Mouse (Mus musculus) liver, postnatal 0 days (tissue): ENCODE measurements at regions not wholly inside any gene's neighbourhood (a gene's known extent, or its start where the extent isn't known, plus 50 kb on each side); places are given as distances from the start of the nearest gene placed in this dataset.
A peak's percentile ranks its signal among the peaks of the same experiment; 100 is the strongest.

Source experiments
- ATAC-seq: fragments of 200-750 bp; cut with Nextera tagmentation; 2 replicates; pipeline ENCODE4 v1.8.0; 2017; ENCODE audit warnings: mild to moderate bottlenecking, moderate library complexity
- DNase-seq: peaks from one replicate; pipeline ENCODE4 v3.0.0-alpha.2; 2016
- H3K27ac ChIP-seq: fragments of 300-500 bp; sonication (generic); 2 replicates; pipeline ENCODE4 v1.5.1; 2014; ENCODE audit warnings: antibody characterized with exemption, moderate library complexity, mild to moderate bottlenecking, low read depth
- H3K27me3 ChIP-seq: fragments of 300-500 bp; sonication (generic); 2 replicates; pipeline ENCODE4 v1.6.1; 2014; ENCODE audit warnings: low read length, control low read depth, mixed read lengths; ENCODE audit not compliant: insufficient read depth
- H3K36me3 ChIP-seq: fragments of 300-500 bp; sonication (generic); replicated peaks from 2 replicates; pipeline ENCODE4 v1.6.1; 2014; ENCODE audit warnings: mild to moderate bottlenecking, control low read depth, low read length, moderate library complexity, mixed read lengths; ENCODE audit not compliant: insufficient read depth
- H3K4me1 ChIP-seq: fragments of 300-500 bp; sonication (generic); 2 replicates; pipeline ENCODE4 v1.6.1; 2014; ENCODE audit warnings: antibody characterized with exemption, mild to moderate bottlenecking, control low read depth; ENCODE audit not compliant: insufficient read depth
- H3K4me2 ChIP-seq: fragments of 300-500 bp; sonication (generic); 2 replicates; pipeline ENCODE4 v1.6.1; 2014; ENCODE audit warnings: low read depth, mild to moderate bottlenecking, low read length, moderate library complexity, mixed read lengths
- H3K4me3 ChIP-seq: fragments of 300-500 bp; sonication (generic); 2 replicates; pipeline ENCODE4 v1.5.1; 2014; ENCODE audit warnings: low read depth, low read length
- H3K9ac ChIP-seq: fragments of 300-500 bp; sonication (generic); replicated peaks from 2 replicates; pipeline ENCODE4 v1.6.1; 2014; ENCODE audit warnings: mild to moderate bottlenecking, moderate library complexity
- H3K9me3 ChIP-seq: fragments of 300-500 bp; sonication (generic); 2 replicates; pipeline ENCODE4 v1.6.1; 2016; ENCODE audit warnings: mild to moderate bottlenecking, control low read depth, low read length, mixed read lengths
- CTCF ChIP-seq: sonication (generic); IDR thresholded peaks from 2 replicates; pipeline ENCODE4 v1.5.1; 2016; ENCODE audit warnings: antibody characterized with exemption, low read depth
- EP300 ChIP-seq: IDR thresholded peaks from 2 replicates; pipeline ENCODE4 v1.6.1; 2016; ENCODE audit warnings: antibody characterized with exemption, low read depth, mild to moderate bottlenecking
- WGBS: fragments of 180-500 bp; shearing (Covaris S2); extraction: QIAGEN DNeasy Blood & Tissue Kit; methylation state at CpG from one replicate; pipeline ENCODE4 v1.1.7; 2014; ENCODE audit not compliant: insufficient replicate concordance; 5-methylcytosine and 5-hydroxymethylcytosine counted together

DNA sequence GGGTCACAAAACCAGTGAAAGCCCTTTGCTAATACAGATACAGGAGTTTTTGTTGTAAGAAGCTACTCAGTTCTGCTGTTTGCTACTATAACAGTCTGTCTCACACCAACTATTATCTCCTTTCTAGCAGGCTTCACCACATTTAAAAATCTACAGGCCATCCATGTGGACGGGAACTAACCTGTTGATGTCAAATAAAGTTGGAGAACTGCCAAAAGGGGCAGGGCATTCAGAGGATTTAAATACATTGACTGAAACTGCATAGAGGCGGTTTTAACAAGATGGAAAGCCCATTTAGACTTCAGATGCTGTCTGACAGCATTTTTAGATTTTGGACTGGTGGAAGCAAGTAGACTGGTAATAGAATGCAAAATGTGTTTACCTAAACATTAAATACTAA lies 266.0 kb downstream of the Usp25 start:
- no peak for TF ChIP-seq EP300
- no peak for TF ChIP-seq CTCF
- no peak overlapping the region for H3K4me3 ChIP-seq
- ATAC-seq (no peak), DNase-seq (no peak)
- no peaks in the 10 kb centered on the region for H3K36me3 ChIP-seq
- no peak overlapping the region for H3K4me2 ChIP-seq
- 67% methylated on average over 2 of the region's 2 CpGs for WGBS
- no peak overlapping the region for H3K9ac ChIP-seq
- no peaks in the 10 kb centered on the region for H3K27me3 ChIP-seq
- no peaks in the 10 kb centered on the region for H3K9me3 ChIP-seq
- no peak overlapping the region for H3K27ac ChIP-seq
- no peaks in the 10 kb centered on the region for H3K4me1 ChIP-seq

DNA sequence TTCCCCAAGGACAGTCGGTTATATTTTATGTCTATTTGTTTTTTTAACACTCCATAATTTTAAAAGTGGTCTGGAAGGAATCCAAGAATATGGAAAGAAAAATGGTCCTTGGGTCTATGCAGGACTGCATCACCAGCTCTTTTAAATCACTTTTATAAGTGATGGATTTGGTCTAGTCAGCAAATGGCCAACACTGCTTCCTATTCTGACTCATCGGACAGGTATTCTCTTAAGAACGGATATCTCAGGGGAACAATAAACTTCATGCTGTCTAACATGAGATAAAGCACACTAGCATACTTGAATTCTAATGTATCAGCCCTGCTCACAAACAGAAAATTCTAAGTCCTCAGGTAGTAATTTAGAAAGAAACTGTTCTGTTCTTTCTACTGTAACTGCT lies 259.8 kb downstream of the Usp25 start:
- H3K4me2 ChIP-seq, result no peak overlapping the region
- no peaks in the 10 kb centered on the region for H3K4me1 ChIP-seq
- H3K27ac ChIP-seq, result no peak overlapping the region
- H3K4me3 ChIP-seq, result no peak overlapping the region
- 75% methylated on average over 3 of the region's 3 CpGs for WGBS
- no peak for TF ChIP-seq CTCF
- TF ChIP-seq EP300, result no peak
- DNase-seq (no peak), ATAC-seq (no peak)
- no peak overlapping the region for H3K9ac ChIP-seq
- H3K9me3 ChIP-seq, result no peaks in the 10 kb centered on the region
- H3K27me3 ChIP-seq, result no peaks in the 10 kb centered on the region
- H3K36me3 ChIP-seq, result no peaks in the 10 kb centered on the region

DNA sequence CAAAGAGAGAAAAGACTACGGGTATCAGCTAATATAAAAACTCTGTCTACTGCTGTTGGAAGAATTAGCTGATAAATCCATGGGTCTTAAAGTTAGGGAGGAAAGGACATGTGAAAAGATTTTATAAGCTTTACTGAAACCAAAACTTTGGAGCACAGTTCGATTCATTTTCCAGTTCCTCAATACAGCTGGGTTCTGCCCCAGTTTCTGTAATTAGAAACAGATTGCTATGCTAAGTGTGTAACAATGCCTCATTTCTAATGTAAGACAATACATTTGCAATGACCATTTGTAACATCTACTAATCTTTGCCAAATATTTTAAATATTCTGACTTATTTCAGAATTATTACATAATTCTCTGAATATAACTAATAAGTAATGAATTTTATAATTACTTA lies 255.4 kb downstream of the Usp25 start:
- Histone ChIP-seq H3K27me3 (no peaks in the 10 kb centered on the region), H3K4me1 (no peaks in the 10 kb centered on the region), H3K9ac (no peak overlapping the region), H3K27ac (no peak overlapping the region), H3K9me3 (no peaks in the 10 kb centered on the region), H3K4me2 (no peak overlapping the region), H3K4me3 (no peak overlapping the region), H3K36me3 (no peaks in the 10 kb centered on the region)
- no peak for ATAC-seq
- no peak for TF ChIP-seq CTCF
- no peak for TF ChIP-seq EP300
- WGBS, result 66% methylated on average over 2 of the region's 2 CpGs
- no peak for DNase-seq

DNA sequence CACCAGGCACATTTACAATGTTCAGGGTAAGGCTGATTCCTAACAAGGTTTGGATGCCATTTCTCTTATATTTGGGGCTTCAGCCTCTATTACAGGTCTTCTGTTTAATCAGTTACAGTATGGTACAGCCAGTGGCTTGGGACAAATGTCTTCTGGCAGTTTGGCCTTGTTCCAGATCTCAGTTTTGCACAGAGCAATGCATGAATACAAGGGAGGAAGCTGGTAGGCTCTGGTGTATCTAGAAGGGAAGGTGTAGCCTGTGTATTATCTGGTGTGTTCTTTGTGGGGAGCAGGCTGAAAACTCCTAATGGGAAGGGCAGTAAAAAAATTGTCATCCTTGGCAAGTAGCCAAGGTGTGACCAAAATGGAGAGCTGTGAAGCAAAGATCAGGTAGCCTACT lies 254.2 kb downstream of the Usp25 start:
- Histone ChIP-seq H3K27ac (no peak overlapping the region), H3K9me3 (no peaks in the 10 kb centered on the region), H3K27me3 (no peaks in the 10 kb centered on the region), H3K9ac (no peak overlapping the region), H3K4me1 (no peaks in the 10 kb centered on the region), H3K4me3 (no peak overlapping the region), H3K36me3 (no peaks in the 10 kb centered on the region), H3K4me2 (no peak overlapping the region)
- no peak for TF ChIP-seq EP300
- TF ChIP-seq CTCF, result no peak
- ATAC-seq, result no peak
- no peak for DNase-seq

DNA sequence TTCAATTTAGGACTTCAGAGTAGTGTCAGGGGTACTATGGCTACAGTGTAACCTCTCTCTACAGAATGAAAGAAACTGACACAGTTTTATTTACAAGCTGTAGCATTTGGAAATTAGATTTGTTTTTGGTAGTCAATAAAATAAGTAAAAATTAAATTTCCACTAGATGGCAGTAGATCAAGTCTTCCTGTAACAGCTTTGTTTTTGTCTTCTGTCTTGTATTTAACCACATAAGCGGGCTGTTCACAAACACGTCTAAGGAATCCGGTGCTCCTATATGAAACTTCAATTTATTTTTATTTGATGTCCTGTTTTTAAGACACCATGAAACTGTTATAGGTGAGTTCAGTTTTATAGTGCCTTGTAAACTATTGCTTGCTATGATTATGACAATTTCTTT lies 238.8 kb downstream of the Usp25 start:
- DNase-seq (no peak), ATAC-seq (no peak)
- H3K9me3 ChIP-seq, result no peaks in the 10 kb centered on the region
- no peak overlapping the region for H3K9ac ChIP-seq
- H3K27me3 ChIP-seq, result no peaks in the 10 kb centered on the region
- H3K27ac ChIP-seq, result no peak overlapping the region
- TF ChIP-seq CTCF (peak; percentile 34), EP300 (no peak)
- H3K4me3 ChIP-seq, result no peak overlapping the region
- H3K4me1 ChIP-seq, result no peaks in the 10 kb centered on the region
- H3K36me3 ChIP-seq, result no peaks in the 10 kb centered on the region
- no peak overlapping the region for H3K4me2 ChIP-seq
- 60% methylated on average over 3 of the region's 3 CpGs for WGBS

DNA sequence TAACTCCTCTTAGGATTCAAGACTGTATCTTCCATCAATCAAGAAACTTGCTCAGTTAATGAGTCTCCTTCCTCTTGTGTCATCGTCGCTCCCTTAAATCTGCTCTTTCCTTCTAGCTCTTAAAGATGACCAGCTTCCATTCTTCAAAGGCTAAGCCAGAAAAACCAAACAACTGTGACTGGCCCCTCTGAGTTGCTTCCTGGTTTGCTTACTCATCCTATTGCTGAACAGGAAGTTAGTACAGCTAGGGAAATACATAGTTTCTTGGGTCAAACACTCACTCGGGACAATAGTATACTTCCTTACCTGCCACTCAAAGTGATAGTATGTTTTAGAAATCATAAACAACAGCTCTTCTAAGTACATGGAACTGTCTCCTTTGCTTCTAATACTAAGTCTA lies 237.9 kb downstream of the Usp25 start:
- Histone ChIP-seq H3K27ac (no peak overlapping the region), H3K9ac (no peak overlapping the region), H3K36me3 (no peaks in the 10 kb centered on the region), H3K4me2 (no peak overlapping the region), H3K9me3 (no peaks in the 10 kb centered on the region), H3K4me3 (no peak overlapping the region), H3K27me3 (no peaks in the 10 kb centered on the region), H3K4me1 (no peaks in the 10 kb centered on the region)
- WGBS, result 40% methylated on average over 3 of the region's 3 CpGs
- TF ChIP-seq EP300 (no peak), CTCF (no peak)
- peak; percentile 27; the same call in 1 of the 2 replicates for ATAC-seq
- DNase-seq, result no peak

DNA sequence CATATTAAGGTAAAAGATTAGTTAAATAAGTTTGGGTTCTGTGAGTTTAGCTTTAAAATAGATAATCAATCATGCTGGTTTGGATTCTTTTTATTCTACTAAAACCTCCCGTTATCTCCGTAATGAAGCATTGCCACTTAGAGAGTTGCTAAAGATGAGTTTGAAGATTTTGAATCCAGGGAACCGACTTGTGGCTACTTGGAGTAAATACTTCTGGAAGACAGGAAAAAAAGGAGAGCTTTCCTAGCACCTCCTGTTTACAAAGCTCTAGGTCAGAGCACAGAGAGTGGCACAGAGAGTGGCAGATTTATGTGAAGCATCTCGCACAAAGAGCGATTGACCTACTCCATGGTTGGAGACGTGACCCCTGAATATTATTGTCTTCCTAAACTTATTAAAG lies 227.4 kb downstream of the Usp25 start:
- ATAC-seq (no peak), DNase-seq (no peak)
- no peaks in the 10 kb centered on the region for H3K4me1 ChIP-seq
- no peaks in the 10 kb centered on the region for H3K36me3 ChIP-seq
- no peak overlapping the region for H3K9ac ChIP-seq
- TF ChIP-seq CTCF (no peak), EP300 (no peak)
- H3K27me3 ChIP-seq, result no peaks in the 10 kb centered on the region
- H3K4me2 ChIP-seq, result no peak overlapping the region
- no peak overlapping the region for H3K27ac ChIP-seq
- H3K4me3 ChIP-seq, result no peak overlapping the region
- WGBS, result 78% methylated on average over 6 of the region's 6 CpGs
- no peaks in the 10 kb centered on the region for H3K9me3 ChIP-seq
